Mouse (Mus musculus): ENCODE measurements around the gene Myh7b.

The Myh7b gene

DNA sequence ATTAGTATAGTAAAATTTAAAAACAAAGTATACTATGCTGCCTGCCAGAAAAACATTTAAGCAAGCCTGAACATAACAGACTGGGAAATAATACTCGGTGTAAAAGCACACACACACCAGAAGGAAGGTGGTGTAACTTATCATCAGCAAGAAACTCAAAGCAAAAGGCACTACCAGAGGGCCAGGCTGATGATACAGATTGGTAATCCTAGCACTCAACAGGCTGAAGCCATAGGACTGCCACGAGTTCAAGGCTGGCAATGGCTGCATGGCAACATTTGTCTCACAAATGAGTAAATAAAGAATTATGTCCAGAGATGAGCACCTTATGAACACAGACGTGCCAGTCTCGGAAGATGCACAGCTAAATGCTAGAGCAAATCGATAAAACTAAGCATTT lies 72.8 kb downstream of the Myh7b start:
- DNase-seq (ENCODE audit: low spot score in 2 of 2), result no peak
